Mouse (Mus musculus) intestine, embryonic 16.5 days (tissue): ENCODE results near the gene Rcl1. TPM values are rescaled to one million over a fixed set of nuclear protein-coding genes. Genes with fewer than 3 reads are reported as not detected.
A peak's percentile ranks its signal among the peaks of the same experiment; 100 is the strongest.

Experiments used
- ATAC-seq: fragments of 200-750 bp; cut with Nextera tagmentation; 2 replicates; pipeline ENCODE4 v1.8.0; 2017; ENCODE audit warnings: moderate TSS enrichment, moderate library complexity
- H3K27ac ChIP-seq: fragments of 300-500 bp; sonication (generic); 2 replicates; pipeline ENCODE4 v1.5.1; 2014; ENCODE audit warnings: mild to moderate bottlenecking, low read length
- H3K27me3 ChIP-seq: fragments of 300-500 bp; sonication (generic); replicated peaks from 2 replicates; pipeline ENCODE4 v1.6.1; 2014; ENCODE audit warnings: low read length, control low read depth, mixed read lengths; ENCODE audit not compliant: control insufficient read depth, insufficient read depth
- H3K36me3 ChIP-seq: fragments of 300-500 bp; sonication (generic); 2 replicates; pipeline ENCODE4 v1.6.1; 2014; ENCODE audit warnings: low read length, control low read depth; ENCODE audit not compliant: control insufficient read depth, insufficient read depth
- H3K4me1 ChIP-seq: fragments of 300-500 bp; sonication (generic); 2 replicates; pipeline ENCODE4 v1.6.1; 2014; ENCODE audit warnings: low read length, control low read depth, mixed read lengths; ENCODE audit not compliant: control insufficient read depth, insufficient read depth
- H3K4me2 ChIP-seq: fragments of 300-500 bp; sonication (generic); 2 replicates; pipeline ENCODE4 v1.6.1; 2014; ENCODE audit warnings: low read depth, low read length, control low read depth
- H3K4me3 ChIP-seq: fragments of 300-500 bp; sonication (generic); 2 replicates; pipeline ENCODE4 v1.5.1; 2014; ENCODE audit warnings: mild to moderate bottlenecking, low read length
- H3K9ac ChIP-seq: fragments of 300-500 bp; sonication (generic); 2 replicates; pipeline ENCODE4 v1.6.1; 2014; ENCODE audit warnings: low read depth, low read length
- H3K9me3 ChIP-seq: fragments of 300-500 bp; sonication (generic); 2 replicates; pipeline ENCODE4 v1.6.1; 2016; ENCODE audit warnings: low read length, control low read depth; ENCODE audit not compliant: control insufficient read depth
- WGBS: fragments of 180-500 bp; shearing (Covaris S2); extraction: QIAGEN DNeasy Blood & Tissue Kit; methylation state at CpG from one replicate; pipeline ENCODE4 v1.1.7; 2014; 5-methylcytosine and 5-hydroxymethylcytosine counted together
- microRNA counts: library from miRNA; unstranded; fragments of <30 nt; microRNA quantifications from one replicate; lab custom pipeline; 2016
- microRNA-seq: library from miRNA; unstranded; fragments of <30 nt; microRNA quantifications from one replicate; pipeline ENCODE4, GENCODE M21; 2016
- polyA plus RNA-seq: library from polyadenylated mRNA; unstranded; fragments of >200 nt; fragmentation: Nextera tagmentation; extraction: Ambion mirVana; gene quantifications from 2 replicates; pipeline ENCODE4 v1.2.1, GENCODE M21; 2015

Rcl1 gene
- polyA plus RNA-seq, 1 experiment from 2014 or later, result 62.0 TPM

DNA sequence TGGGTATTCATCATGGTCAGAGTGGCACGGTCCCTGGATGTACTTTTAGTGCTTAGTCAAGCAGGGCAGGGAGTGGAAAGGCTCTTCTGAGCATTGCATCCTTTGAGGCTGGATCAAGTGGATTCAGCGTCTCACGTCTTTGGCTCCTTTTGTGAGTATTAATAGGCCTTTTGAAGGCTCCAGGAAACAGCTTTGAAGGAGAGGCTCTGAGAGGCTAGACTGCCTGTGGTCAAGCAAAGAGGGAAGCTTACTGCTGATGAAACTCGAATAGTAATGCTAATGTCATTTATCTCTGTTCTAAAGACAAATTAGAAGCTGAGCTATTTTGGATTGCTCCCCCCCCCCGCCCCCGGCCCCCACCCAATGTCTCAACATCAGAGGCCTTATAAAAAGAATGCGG, 83.9 kb downstream of the Rcl1 start:
- H3K27me3 ChIP-seq, result no peaks in the 10 kb centered on the region
- 57% methylated on average over 7 of the region's 7 CpGs for WGBS
- H3K9ac ChIP-seq, result no peak overlapping the region
- H3K9me3 ChIP-seq, result no peaks in the 10 kb centered on the region
- no peaks in the 10 kb centered on the region for H3K4me1 ChIP-seq
- no peaks in the 10 kb centered on the region for H3K36me3 ChIP-seq
- no peak overlapping the region for H3K4me2 ChIP-seq
- H3K4me3 ChIP-seq, result no peak overlapping the region
- H3K27ac ChIP-seq, result no peak overlapping the region
- ATAC-seq, result no peak

DNA sequence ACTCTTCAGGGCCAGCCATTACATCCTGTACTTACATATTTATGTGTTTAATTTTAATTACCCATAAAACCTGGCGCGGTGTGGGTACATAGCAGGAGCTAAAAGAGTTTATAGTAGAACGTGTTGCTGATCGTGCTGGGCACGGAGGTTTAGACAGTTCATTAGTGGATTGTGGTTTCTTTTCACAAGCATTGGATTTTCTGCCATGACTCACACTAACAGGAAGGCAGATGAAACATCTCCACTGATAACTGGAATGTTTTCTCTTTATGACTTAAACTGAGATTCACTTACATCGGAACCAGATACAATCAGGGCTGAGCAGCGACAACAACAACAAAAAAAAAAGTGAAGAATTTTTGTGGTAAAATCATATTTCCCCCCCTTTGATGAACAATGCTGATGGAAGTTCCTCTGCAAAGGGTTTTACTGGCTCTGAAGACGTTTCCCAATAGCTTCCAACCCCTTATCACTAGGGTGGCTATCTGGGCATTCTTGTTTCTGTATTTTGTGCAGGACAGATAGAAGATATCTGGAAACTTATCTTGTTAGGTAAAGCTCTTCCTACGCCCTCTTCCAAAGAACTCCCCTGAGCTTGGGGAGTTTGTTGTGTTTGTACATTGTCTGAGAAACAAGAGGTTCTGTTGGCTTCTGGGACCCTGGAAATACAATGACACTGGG, 84.5 kb downstream of the Rcl1 start:
- no peak for ATAC-seq
- Histone ChIP-seq H3K4me1 (no peaks in the 10 kb centered on the region), H3K4me2 (no peak overlapping the region), H3K4me3 (no peak overlapping the region), H3K27ac (no peak overlapping the region), H3K9me3 (no peaks in the 10 kb centered on the region), H3K27me3 (no peaks in the 10 kb centered on the region), H3K36me3 (no peaks in the 10 kb centered on the region), H3K9ac (no peak overlapping the region)
- 58% methylated on average over 9 of the region's 9 CpGs for WGBS

DNA sequence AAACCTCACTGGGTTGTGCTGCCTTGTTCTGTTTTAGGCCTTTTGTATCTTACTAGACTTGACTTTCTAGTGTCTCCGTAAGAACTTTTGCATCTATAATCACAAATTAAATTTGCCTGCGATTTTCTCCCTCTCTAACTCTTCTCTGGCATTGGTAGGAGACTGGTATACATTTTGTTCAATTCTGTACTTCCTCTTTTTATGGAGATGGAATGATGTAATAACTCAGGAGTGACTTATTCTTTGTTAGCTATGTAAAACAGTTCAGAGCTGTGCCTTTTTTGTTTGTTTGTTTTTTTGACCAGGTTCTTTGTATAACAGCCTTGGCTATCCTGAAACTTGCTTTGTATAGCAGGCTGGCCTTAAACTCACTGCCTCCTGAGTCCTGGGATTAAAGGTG, 87.7 kb downstream of the Rcl1 start:
- no peak for ATAC-seq
- H3K9ac ChIP-seq, result no peak overlapping the region
- 88% methylated on average over 2 of the region's 2 CpGs for WGBS
- H3K27me3 ChIP-seq, result no peaks in the 10 kb centered on the region
- H3K4me1 ChIP-seq, result no peaks in the 10 kb centered on the region
- no peak overlapping the region for H3K27ac ChIP-seq
- no peak overlapping the region for H3K4me3 ChIP-seq
- no peaks in the 10 kb centered on the region for H3K36me3 ChIP-seq
- H3K9me3 ChIP-seq, result no peaks in the 10 kb centered on the region
- no peak overlapping the region for H3K4me2 ChIP-seq

MicroRNA genes within 50 kb of the gene (microRNA counts, 519-probe panel; counts per million panel counts)
- 2,492 counts per million, percentile 61 among the panel's probes with 10 or more counts for microRNA mmu-miR-101b (lab: Ali Mortazavi, UCI)

Small RNA genes lying within 50 kb of the gene (microRNA-seq; reads per million reads assigned to microRNA genes)
- gene Mir101b, result 2,547 reads per million, percentile 81 among the genes with 10 or more reads in this experiment

Other genes starting within 250 kb of the Rcl1 start
- 8.9 and 13.7 TPM in 2 replicates for gene Plpp6, start 137.4 kb upstream of the Rcl1 start, polyA plus RNA-seq
- 1.2 and 1.3 TPM in 2 replicates for gene 4430402I18Rik, start 133.6 kb upstream of the Rcl1 start, polyA plus RNA-seq
- gene Cdc37l1, start 111.0 kb upstream of the Rcl1 start, polyA plus RNA-seq, result 27.0 and 27.2 TPM in 2 replicates
- 104 and 115 TPM in 2 replicates for gene Ak3, start 53.4 kb upstream of the Rcl1 start, polyA plus RNA-seq
- gene Jak2, start 150.5 kb downstream of the Rcl1 start, polyA plus RNA-seq, result 3.0 and 3.7 TPM in 2 replicates
- gene Insl6, start 224.0 kb downstream of the Rcl1 start, polyA plus RNA-seq, result 19.1 and 19.9 TPM in 2 replicates
- not detected in 2 replicates for gene Rln1, start 233.3 kb downstream of the Rcl1 start, polyA plus RNA-seq